Mouse (Mus musculus): ENCODE data around the gene Asphd1.

DNA sequence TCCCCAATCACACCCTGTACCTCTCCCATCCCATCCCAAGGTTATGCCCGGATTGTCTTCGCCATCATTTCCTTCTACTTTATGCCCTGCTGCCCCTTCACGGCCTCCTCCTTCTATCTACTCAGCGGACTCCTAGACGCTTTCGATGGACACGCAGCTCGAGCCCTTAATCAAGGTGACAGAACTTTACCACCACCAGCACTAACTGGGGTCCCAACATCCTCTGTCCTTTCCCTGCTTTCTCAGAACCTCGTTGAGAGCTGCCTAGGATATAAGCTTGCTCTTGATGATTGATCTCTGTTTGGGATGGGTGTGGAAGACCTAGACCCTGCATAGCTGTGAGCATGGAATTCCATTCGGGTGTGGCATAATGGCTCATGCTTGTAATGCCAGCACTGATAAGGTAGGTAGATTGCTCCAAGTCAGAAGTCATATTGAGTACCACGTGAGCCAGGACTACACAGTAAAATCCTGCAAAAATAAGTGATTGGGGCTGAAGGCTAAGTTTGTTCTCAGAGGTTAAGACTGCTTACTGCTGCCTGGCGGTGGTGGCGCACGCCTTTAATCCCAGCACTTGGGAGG is 27.6 kb upstream of the Asphd1 start:
- no peak for TF ChIP-seq CTCF (IDR thresholded peaks at IDR 0.05; ENCODE audit: insufficient read depth, low read length)
- TF ChIP-seq POLR2A (IDR thresholded peaks at IDR 0.05; ENCODE audit: borderline replicate concordance, extremely low read depth, low read depth, low read length) = no peak
